Mouse (Mus musculus) heart, postnatal 0 days (tissue): ENCODE results near the gene Cwh43.

Experiments
- CTCF ChIP-seq: IDR thresholded peaks from 2 replicates; pipeline ENCODE4 v1.5.1; 2016; ENCODE audit warnings: antibody characterized with exemption, control low read depth, low read depth
- EP300 ChIP-seq: IDR thresholded peaks from 2 replicates; pipeline ENCODE4 v1.6.1; 2016; ENCODE audit warnings: antibody characterized with exemption, low read depth

DNA sequence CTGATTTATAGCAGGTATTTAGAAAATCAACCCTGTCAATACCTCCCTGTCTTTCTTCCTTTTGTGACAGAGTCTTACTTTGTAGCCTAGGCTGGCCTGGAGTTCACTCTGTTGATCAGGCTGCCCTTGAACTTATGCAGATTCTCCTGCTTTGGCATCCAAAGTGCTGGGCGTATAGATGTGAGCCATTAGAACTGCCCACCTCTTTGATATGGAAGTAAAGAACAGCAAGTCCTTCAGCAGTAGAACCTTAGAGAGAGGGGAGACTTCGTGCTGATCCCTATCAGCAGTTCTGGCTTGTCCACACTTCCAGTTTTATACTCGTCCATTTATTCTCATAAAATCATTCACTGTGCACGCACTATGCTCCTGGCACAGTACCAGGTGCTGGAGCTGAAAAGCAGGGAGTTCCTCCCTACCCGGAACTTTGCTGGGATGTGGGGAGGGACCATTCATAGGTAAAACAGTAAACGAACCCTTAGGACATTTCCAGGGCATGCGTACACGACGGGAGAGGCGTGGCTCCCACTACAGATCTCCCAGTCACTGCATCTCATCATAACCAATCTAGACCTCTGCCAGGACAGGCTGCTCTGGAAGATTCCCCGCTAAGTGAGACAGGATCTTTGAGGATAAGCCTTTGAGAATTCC lies 13.3 kb downstream of the Cwh43 start:
- TF ChIP-seq CTCF, result no peak
- TF ChIP-seq EP300, result no peak
